Mouse (Mus musculus) retina, adult 2 months (tissue): Measurements from ENCODE around the gene Ammecr1.

ENCODE experiments used
- DNase-seq: peaks from one replicate; pipeline ENCODE4 v3.0.0-alpha.2; 2012; ENCODE audit warnings: low read depth, low spot score

Ammecr1 gene

GRCm38 (mm10) chrX:142829866-142830470 lies 136.6 kb downstream of the Ammecr1 start:
- no peak for DNase-seq

DNA sequence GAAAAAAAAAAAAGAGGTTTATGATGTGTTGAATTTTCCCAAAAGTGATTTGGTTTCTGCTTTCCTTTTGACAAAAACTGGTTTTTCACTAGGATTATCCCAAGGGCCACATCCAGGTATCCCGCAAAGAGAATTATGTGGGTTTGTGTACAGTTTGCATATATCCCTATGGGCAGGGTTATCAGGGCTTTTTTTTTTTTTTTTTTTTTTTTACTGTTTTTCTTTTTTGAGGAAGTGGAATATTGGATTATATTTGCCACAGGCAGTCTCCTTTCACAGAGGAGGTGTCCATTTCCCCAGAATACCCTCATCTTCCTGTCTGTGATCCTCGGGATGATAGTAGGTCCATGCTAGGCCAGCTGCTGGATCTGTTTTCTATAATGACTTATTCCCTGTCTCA lies 137.3 kb downstream of the Ammecr1 start:
- no peak for DNase-seq

DNA sequence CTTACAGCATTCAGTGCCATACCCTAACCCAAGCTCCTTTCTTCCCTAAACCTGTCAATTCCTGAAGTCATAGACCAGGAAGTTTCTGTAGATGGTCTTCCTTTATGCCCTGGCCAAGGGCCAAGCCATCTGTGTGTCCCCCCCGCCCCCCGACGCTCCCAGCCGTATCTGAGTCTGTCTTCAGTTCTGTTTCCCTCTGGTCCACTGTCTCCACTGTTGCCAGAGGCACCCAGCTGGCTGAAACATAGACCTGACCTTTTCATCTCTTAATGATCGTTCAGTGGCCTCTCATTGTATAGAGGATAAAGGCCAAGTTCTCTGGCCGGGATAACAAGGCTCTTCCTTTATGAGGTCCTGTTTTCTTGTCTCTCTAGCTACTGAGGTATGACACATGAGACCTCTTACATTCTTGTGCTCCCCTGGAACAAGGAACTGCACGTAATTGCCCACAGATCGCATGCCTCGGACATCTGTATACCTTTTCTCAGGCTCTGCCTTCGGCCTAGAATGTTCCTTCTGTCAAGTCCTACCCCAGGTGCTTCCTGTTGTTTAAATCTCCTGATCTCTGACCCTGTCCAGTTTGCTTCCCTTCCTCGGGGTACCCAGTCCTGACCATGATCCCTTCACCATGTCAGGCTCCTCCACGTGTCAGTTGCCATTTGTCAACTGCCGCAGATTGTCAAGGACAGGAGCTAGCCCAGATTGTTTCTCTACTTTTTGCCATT lies 138.2 kb downstream of the Ammecr1 start:
- no peak for DNase-seq

DNA sequence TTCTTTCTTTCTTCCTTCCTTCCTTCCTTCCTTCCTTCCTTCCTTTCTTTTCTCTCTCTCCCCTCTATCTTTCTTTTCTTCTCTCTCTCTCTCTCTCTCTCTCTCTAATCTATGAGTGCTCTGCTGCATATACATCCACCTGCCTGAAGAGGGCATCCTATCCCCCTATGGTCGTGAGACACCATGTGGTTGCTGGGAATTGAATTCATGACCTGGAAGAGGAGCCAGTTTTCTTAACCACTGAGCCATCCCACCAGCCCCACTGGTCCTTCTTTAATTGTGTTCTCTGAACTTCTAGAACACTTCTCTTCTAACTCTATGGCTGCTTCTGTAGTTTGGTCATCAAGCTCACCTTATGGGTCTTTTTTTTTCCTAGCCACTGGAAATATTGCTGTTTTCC lies 138.9 kb downstream of the Ammecr1 start:
- no peak for DNase-seq

- DNase-seq = no peak
Observed at GRCm38 (mm10) chrX:142825309-142825708, 141.2 kb downstream of the Ammecr1 start.

DNA sequence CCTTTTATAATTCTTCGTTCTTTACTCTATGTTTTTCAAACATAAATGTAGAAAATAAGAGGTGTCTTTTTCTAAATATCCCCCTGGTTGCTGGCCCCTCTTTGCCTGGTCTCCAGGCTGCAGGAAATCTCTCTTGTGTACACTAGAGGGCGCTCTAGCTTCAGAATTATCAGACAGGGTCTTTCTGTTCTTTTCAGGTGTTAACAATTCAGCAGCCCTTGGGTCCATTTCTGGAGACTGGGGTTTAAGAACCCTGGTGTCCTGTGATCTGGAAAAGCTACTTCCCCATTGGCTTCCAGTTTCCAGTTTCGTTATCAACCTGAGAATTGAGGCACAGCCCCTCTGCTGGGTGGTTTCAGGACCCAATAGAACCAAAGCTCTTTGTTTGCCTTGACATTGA lies 144.7 kb downstream of the Ammecr1 start:
- no peak for DNase-seq

GRCm38 (mm10) chrX:142821239-142821638 lies 145.3 kb downstream of the Ammecr1 start:
- DNase-seq = no peak

DNA sequence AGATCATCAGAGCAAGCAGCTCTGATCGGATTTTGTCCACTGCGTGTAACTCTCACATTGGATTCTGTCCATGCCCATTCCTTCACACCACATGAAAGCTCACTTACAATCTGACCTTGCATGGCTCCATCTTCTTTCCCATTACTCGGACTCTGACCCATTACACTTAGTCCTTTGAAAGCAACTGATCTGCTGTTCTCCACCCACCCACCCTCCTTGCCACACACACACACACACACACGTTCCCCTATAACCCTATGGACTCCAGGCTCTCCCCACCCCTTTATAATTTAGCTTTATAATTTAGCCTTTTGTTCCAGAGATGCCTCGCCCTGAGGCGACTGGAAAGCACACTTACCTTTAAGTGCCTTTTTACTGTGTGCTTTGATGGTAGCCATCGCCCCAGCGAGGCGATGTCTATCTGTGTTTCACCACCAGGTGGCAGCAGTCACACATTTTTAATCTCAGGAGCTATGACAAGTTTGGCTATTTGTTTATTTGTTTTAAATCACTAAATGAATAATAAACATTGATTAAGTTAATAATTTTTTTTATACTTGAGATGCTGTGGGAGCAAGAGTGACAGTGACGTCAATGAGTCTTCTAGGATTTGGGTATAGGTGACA lies 148.4 kb downstream of the Ammecr1 start:
- no peak for DNase-seq

- DNase-seq = no peak
Observed at GRCm38 (mm10) chrX:142813146-142813545, 153.4 kb downstream of the Ammecr1 start.

DNA sequence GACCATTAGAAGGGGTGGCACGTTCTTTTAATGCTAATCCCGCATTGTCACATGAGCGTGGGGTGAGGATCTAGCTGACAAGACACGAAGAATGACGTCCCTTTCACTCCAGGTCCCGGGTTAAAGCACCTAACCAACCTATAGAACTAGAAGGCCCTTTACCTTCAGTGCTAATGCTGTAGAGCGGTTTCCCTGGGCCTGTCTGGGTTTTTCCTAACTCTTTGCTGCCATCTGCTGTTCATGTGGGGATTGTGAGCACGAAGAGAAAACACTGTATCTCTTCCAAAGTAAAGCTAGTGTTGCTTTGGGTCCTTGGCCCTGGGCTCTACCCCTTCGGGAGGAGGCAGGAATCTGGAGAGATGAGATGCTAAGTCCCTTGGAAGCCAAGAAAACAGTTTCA lies 158.1 kb downstream of the Ammecr1 start:
- DNase-seq = peak; percentile 51

GRCm38 (mm10) chrX:142806620-142807061 lies 159.9 kb downstream of the Ammecr1 start:
- DNase-seq = no peak

- no peak for DNase-seq
Observed at GRCm38 (mm10) chrX:142806126-142806525, 160.4 kb downstream of the Ammecr1 start.

- no peak for DNase-seq
Observed at GRCm38 (mm10) chrX:142804596-142804995, 161.9 kb downstream of the Ammecr1 start.
